Mouse (Mus musculus) liver, adult 2 months (tissue): ENCODE measurements around the gene Rer1.

Experiments used
- CTCF ChIP-seq: fragments of 200-500 bp; IDR thresholded peaks from 2 replicates; pipeline ENCODE4 v1.5.1; 2011; ENCODE audit warnings: low read depth, low read length, control low read depth
- POLR2A ChIP-seq: fragments of 200-500 bp; IDR thresholded peaks from 2 replicates; pipeline ENCODE4 v1.6.1; 2011; ENCODE audit warnings: low read length, control low read depth; ENCODE audit not compliant: insufficient read depth; ENCODE audit errors: extremely low read depth

GRCm38 (mm10) chr4:155065970-155066833 is 20.0 kb downstream of the Rer1 start:
- TF ChIP-seq POLR2A (no peak), CTCF (peak; percentile 34; the same call in 1 of the 2 replicates)
